8 mouse cellular contexts compared by ENCODE assay signal in genomic region chrX:13346011-13346631, GRCm38 (mm10).
DNase-seq lines count a peak whose midpoint lies in the region; ATAC-seq lines count a peak whose summit lies in the region.

No protein-coding gene starts in this region.

- H3K9ac ChIP-seq in heart, embryonic 13.5 days: peak overlapping the region; percentile 67
- peak overlapping the region; percentile 22; the same call in 1 of the 2 replicates for H3K9ac ChIP-seq in intestine, embryonic 14.5 days (ENCODE audit: low read length)
- peak overlapping the region; percentile 61 for H3K9ac ChIP-seq in midbrain, embryonic 11.5 days (ENCODE audit: low read length)

- no peaks in the 10 kb centered on the region for H3K9me3 ChIP-seq in heart, embryonic 13.5 days
- H3K9me3 ChIP-seq in intestine, embryonic 14.5 days (ENCODE audit: control insufficient read depth, low read length): no peaks in the 10 kb centered on the region
- no peaks in the 10 kb centered on the region for H3K9me3 ChIP-seq in midbrain, embryonic 11.5 days (ENCODE audit: control insufficient read depth, low read length)

- no peaks in the 10 kb centered on the region for H3K36me3 ChIP-seq in heart, embryonic 13.5 days
- H3K36me3 ChIP-seq in intestine, embryonic 14.5 days (ENCODE audit: control insufficient read depth, insufficient read depth, low read length): no peaks in the 10 kb centered on the region
- no peaks in the 10 kb centered on the region for H3K36me3 ChIP-seq in midbrain, embryonic 11.5 days (ENCODE audit: control insufficient read depth, insufficient read depth, low read length)

- peak overlapping the region; percentile 53 for H3K4me3 ChIP-seq in heart, embryonic 13.5 days
- H3K4me3 ChIP-seq in intestine, embryonic 14.5 days (ENCODE audit: low read depth, low read length): peak overlapping the region; percentile 27; the same call in 1 of the 2 replicates
- H3K4me3 ChIP-seq in midbrain, embryonic 11.5 days (ENCODE audit: low read depth, low read length): peak overlapping the region; percentile 18; the same call in 1 of the 2 replicates

- H3K27ac ChIP-seq in heart, embryonic 13.5 days (replicated peaks): peak overlapping the region; percentile 92
- H3K27ac ChIP-seq in intestine, embryonic 14.5 days (ENCODE audit: low read depth): peak overlapping the region; percentile 88
- peak overlapping the region; percentile 91 for H3K27ac ChIP-seq in midbrain, embryonic 11.5 days (ENCODE audit: low read depth, low read length)

- H3K4me2 ChIP-seq in heart, embryonic 13.5 days: peak overlapping the region; percentile 70
- peak overlapping the region; percentile 55 for H3K4me2 ChIP-seq in intestine, embryonic 14.5 days (ENCODE audit: low read length)
- peak overlapping the region; percentile 53 for H3K4me2 ChIP-seq in midbrain, embryonic 11.5 days

- ATAC-seq in heart, embryonic 13.5 days (ENCODE audit: extremely low read depth, insufficient number of reproducible peaks, low FRiP score, low TSS enrichment): no peak
- ATAC-seq in intestine, embryonic 14.5 days (replicated peaks; ENCODE audit: low FRiP score, low TSS enrichment, low read depth): peak; percentile 25
- ATAC-seq in midbrain, embryonic 11.5 days (ENCODE audit: low FRiP score): peak; percentile 49
- no peak for ATAC-seq in erythroblast, adult 5-6 weeks (replicated peaks; ENCODE audit: low FRiP score, poor library complexity, severe bottlenecking)

- 10% methylated on average over 17 of the region's 21 CpGs for WGBS in heart, embryonic 13.5 days
- WGBS in intestine, embryonic 14.5 days: 6% methylated on average over 17 of the region's 21 CpGs
- WGBS in midbrain, embryonic 11.5 days: 8% methylated on average over 18 of the region's 21 CpGs

- H3K4me1 ChIP-seq in heart, embryonic 13.5 days: peaks cover 16% of the 10 kb centered on the region
- H3K4me1 ChIP-seq in intestine, embryonic 14.5 days (replicated peaks; ENCODE audit: control insufficient read depth, insufficient read depth, low read length): peaks cover 12% of the 10 kb centered on the region; the same call in 1 of the 2 replicates
- H3K4me1 ChIP-seq in midbrain, embryonic 11.5 days (ENCODE audit: control insufficient read depth, insufficient read depth, low read length): peaks cover 12% of the 10 kb centered on the region

- peaks cover 78% of the 10 kb centered on the region for H3K27me3 ChIP-seq in heart, embryonic 13.5 days (replicated peaks)
- H3K27me3 ChIP-seq in intestine, embryonic 14.5 days (replicated peaks; ENCODE audit: control insufficient read depth, insufficient read depth, low read length): 0 out of 2 replicates have a peak, but pooled peaks cover 6% of the 10 kb centered on the region
- H3K27me3 ChIP-seq in midbrain, embryonic 11.5 days (ENCODE audit: control insufficient read depth, insufficient read depth, low read length): peaks cover 3% of the 10 kb centered on the region

- no peak for DNase-seq in heart, adult 18-20 months
- peak; percentile 32 for DNase-seq in ES-CJ7 (ENCODE audit: low read depth, low spot score)
- DNase-seq in embryo, embryonic 11.5 days (ENCODE audit: low read depth, low spot score): peak; percentile 14
- peak; percentile 64 for DNase-seq in intestine, embryonic 14.5 days (ENCODE audit: low spot score)
- peak; percentile 84 for DNase-seq in midbrain, embryonic 11.5 days (ENCODE audit: low spot score, missing footprints)
- peak; percentile 59 for DNase-seq in thymus, postnatal 25 days

Comparison
In these comparisons a context has a peak if more than half of its experiments do, and no peak if none do; other contexts are left out.
1. ATAC-seq: peak in intestine, embryonic 14.5 days (single experiment) and midbrain, embryonic 11.5 days (single experiment); none in heart, embryonic 13.5 days (single experiment) and erythroblast, adult 5-6 weeks (single experiment).
2. DNase-seq: peak in ES-CJ7 (single experiment), embryo, embryonic 11.5 days (single experiment), intestine, embryonic 14.5 days (single experiment), midbrain, embryonic 11.5 days (single experiment) and thymus, postnatal 25 days (single experiment); none in heart, adult 18-20 months (0 of 2).
3. Peak in every context shown above with its lines, with median percentiles within 50 percentile points of each other: H3K27ac ChIP-seq, H3K4me2 ChIP-seq, H3K4me3 ChIP-seq and H3K9ac ChIP-seq.